Mouse (Mus musculus) bone marrow, adult 2 months (tissue): Measurements from ENCODE around the gene Ggact.

ENCODE experiments used
- CTCF ChIP-seq: fragments of 200-500 bp; IDR thresholded peaks from 2 replicates; pipeline ENCODE4 v1.5.1; 2011; ENCODE audit warnings: low read length, control low read depth; ENCODE audit not compliant: control insufficient read depth, insufficient read depth
- POLR2A ChIP-seq: fragments of 200-500 bp; IDR thresholded peaks from 2 replicates; pipeline ENCODE4 v1.6.1; 2011; ENCODE audit warnings: low read depth, mild to moderate bottlenecking, control low read depth, low read length, borderline replicate concordance; ENCODE audit not compliant: control insufficient read depth

- no peak for TF ChIP-seq CTCF
- no peak for TF ChIP-seq POLR2A
Observed at GRCm38 (mm10) chr14:122835487-122836190, 77.9 kb downstream of the Ggact start.
